Mouse (Mus musculus) liver, adult 2 months (tissue): Measurements from ENCODE around the gene Cdkn2d.

Source experiments
- CTCF ChIP-seq: fragments of 200-500 bp; IDR thresholded peaks from 2 replicates; pipeline ENCODE4 v1.5.1; 2011; ENCODE audit warnings: low read depth, low read length, control low read depth
- POLR2A ChIP-seq: fragments of 200-500 bp; IDR thresholded peaks from 2 replicates; pipeline ENCODE4 v1.6.1; 2011; ENCODE audit warnings: low read length, control low read depth; ENCODE audit not compliant: insufficient read depth; ENCODE audit errors: extremely low read depth

- TF ChIP-seq CTCF (no peak), POLR2A (no peak)
Measured at GRCm38 (mm10) chr9:21261831-21262230, 29.4 kb downstream of the Cdkn2d start.
